Mouse (Mus musculus) heart, embryonic 12.5 days (tissue): ENCODE results near the gene Sacs. TPM values are rescaled to one million over a fixed set of nuclear protein-coding genes. Genes with fewer than 3 reads are reported as not detected.
A peak's percentile ranks its signal among the peaks of the same experiment; 100 is the strongest.

Source experiments
- ATAC-seq: fragments of 200-750 bp; cut with Nextera tagmentation; 2 replicates; pipeline ENCODE4 v1.8.0; 2017; ENCODE audit warnings: moderate TSS enrichment, moderate library complexity; ENCODE audit not compliant: insufficient number of reproducible peaks, low FRiP score
- H3K27ac ChIP-seq: fragments of 300-500 bp; sonication (generic); 2 replicates; pipeline ENCODE4 v1.5.1; 2016; ENCODE audit warnings: mild to moderate bottlenecking, moderate library complexity; ENCODE audit not compliant: poor library complexity, severe bottlenecking
- H3K27me3 ChIP-seq: fragments of 300-500 bp; sonication (generic); replicated peaks from 2 replicates; pipeline ENCODE4 v1.6.1; 2016; ENCODE audit warnings: mild to moderate bottlenecking, moderate library complexity
- H3K36me3 ChIP-seq: fragments of 300-500 bp; sonication (generic); 2 replicates; pipeline ENCODE4 v1.6.1; 2016; ENCODE audit warnings: mild to moderate bottlenecking, moderate library complexity
- H3K4me1 ChIP-seq: fragments of 300-500 bp; sonication (generic); replicated peaks from 2 replicates; pipeline ENCODE4 v1.6.1; 2016; ENCODE audit warnings: mild to moderate bottlenecking
- H3K4me2 ChIP-seq: fragments of 300-500 bp; sonication (generic); 2 replicates; pipeline ENCODE4 v1.6.1; 2016; ENCODE audit warnings: mild to moderate bottlenecking, moderate library complexity
- H3K4me3 ChIP-seq: fragments of 300-500 bp; sonication (generic); 2 replicates; pipeline ENCODE4 v1.5.1; 2016; ENCODE audit warnings: mild to moderate bottlenecking
- H3K9ac ChIP-seq: fragments of 300-500 bp; sonication (generic); 2 replicates; pipeline ENCODE4 v1.6.1; 2016; ENCODE audit warnings: mild to moderate bottlenecking, moderate library complexity
- H3K9me3 ChIP-seq: fragments of 300-500 bp; sonication (generic); replicated peaks from 2 replicates; pipeline ENCODE4 v1.6.1; 2016; ENCODE audit warnings: mild to moderate bottlenecking, moderate library complexity
- WGBS: fragments of 180-500 bp; shearing (Covaris S2); methylation state at CpG from one replicate; pipeline ENCODE4 v1.1.7; 2016; 5-methylcytosine and 5-hydroxymethylcytosine counted together
- polyA plus RNA-seq: library from polyadenylated mRNA; unstranded; fragments of >200 nt; fragmentation: Nextera tagmentation; extraction: Ambion mirVana; gene quantifications from 2 replicates; pipeline ENCODE4 v1.2.1, GENCODE M21; 2016

The Sacs gene
- polyA plus RNA-seq, 1 experiment from 2014 or later = 6.3 TPM

DNA sequence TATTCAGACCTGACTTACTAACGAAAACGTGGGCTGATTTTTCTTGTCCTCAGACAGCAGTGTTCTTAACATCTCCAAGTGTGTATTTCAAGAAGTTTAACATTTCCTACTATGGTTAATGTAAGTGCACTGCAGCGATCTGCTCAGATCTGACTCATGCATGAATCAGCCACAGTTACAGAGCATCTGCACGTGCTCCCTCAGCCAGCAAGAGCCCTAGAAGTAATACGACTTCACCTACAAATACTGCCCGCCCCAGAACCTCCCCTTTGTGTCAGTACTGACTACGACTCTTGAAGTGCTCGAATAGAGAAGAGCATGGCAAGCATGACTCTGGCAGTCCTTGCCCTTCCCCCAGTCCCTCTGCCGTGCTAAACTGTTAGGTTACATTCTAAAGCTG lies 100.5 kb downstream of the Sacs start:
- H3K4me1 ChIP-seq = peaks cover 11% of the 10 kb centered on the region
- WGBS = 57% methylated on average over 9 of the region's 9 CpGs
- no peaks in the 10 kb centered on the region for H3K36me3 ChIP-seq
- no peaks in the 10 kb centered on the region for H3K9me3 ChIP-seq
- H3K9ac ChIP-seq = no peak overlapping the region
- no peak overlapping the region for H3K27ac ChIP-seq
- no peak overlapping the region for H3K4me2 ChIP-seq
- no peaks in the 10 kb centered on the region for H3K27me3 ChIP-seq
- no peak for ATAC-seq
- no peak overlapping the region for H3K4me3 ChIP-seq

DNA sequence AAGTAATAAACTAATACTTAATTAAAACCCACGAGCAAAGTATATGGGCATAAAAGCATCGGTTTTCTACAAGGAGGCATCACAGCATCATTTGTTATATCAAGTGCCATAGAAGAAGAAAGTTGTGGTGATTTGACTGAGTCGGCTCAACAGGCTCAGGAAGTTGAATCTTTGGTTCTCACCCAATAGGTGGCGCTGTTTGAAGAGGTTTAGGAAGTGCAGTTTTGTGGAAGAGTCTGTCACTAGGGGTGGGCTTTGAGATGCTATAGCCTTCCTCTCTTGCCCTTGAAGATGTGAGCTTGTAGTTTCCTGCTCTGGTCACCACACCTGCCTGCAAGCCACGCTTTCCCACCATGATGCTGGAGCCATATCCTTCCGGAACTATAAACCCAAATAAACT lies 104.4 kb downstream of the Sacs start:
- WGBS = 37% methylated on average over 6 of the region's 6 CpGs

DNA sequence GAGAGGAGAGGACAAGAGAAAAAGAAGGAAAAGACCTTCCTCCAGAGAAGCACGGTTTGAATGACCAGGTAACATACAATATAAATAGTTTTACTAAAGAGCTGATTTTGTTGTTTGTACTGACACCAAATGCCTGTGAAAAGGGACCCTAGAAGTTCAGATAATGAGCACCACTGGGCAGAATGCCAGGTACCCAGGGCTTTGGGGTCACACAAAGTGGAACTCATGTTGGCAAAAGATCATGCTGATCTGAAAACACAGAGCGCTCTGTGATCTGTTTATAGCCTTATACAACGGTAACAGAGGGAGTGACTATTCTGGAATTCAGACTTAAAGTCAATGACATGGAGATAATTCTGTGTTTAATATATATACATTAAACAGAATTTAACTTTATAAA lies 108.2 kb downstream of the Sacs start:
- no peak overlapping the region for H3K9ac ChIP-seq
- H3K36me3 ChIP-seq = no peaks in the 10 kb centered on the region
- WGBS = 62% methylated on average over 3 of the region's 3 CpGs
- H3K9me3 ChIP-seq = peaks cover 16% of the 10 kb centered on the region
- no peak overlapping the region for H3K4me3 ChIP-seq
- H3K4me2 ChIP-seq = no peak overlapping the region
- H3K4me1 ChIP-seq = no peaks in the 10 kb centered on the region
- ATAC-seq = no peak
- H3K27me3 ChIP-seq = no peaks in the 10 kb centered on the region
- H3K27ac ChIP-seq = no peak overlapping the region

More for the DNA sequence above, 104.4 kb downstream of the Sacs start:
- Histone ChIP-seq H3K27me3 (no peaks in the 10 kb centered on the region), H3K27ac (no peak overlapping the region), H3K4me3 (no peak overlapping the region), H3K9ac (no peak overlapping the region), H3K4me1 (no peaks in the 10 kb centered on the region), H3K36me3 (no peaks in the 10 kb centered on the region), H3K9me3 (0 out of 2 replicates have a peak, but pooled peaks cover 2% of the 10 kb centered on the region), H3K4me2 (no peak overlapping the region)
- no peak for ATAC-seq

DNA sequence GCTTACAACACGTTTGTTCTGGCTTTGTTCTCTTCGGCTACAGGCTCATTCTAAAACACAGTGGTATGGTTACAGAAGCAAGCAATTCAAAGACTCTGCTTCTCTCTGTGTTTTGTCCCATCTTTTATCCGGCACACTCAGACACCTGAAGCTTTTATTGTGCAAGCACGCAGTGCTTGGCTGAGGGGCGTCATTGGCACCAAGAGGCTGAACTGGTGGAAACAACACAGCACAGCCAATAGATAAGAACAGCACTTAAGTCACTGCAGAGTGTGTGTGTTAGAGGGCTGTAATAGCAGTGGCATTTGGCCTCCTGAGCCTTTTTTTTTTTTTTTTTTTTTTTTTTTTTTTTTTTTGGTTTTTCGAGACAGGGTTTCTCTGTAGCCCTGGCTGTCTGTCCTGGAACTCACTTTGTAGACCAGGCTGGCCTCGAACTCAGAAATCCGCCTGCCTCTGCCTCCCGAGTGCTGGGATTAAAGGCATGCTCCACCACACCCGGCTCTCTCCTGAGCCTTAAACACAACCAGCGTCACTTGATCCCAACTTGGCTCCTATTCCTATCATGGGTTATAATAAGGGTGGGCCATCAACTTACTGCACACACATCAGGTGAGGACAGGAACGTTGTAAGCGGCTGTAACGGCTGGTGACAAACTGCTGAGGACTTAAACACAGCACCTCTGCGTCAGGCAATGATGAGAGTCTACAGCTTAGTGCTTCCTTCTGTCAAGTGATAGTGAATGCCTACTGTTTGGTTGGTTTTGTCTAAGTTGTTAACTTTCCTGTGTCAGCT lies 114.5 kb downstream of the Sacs start:
- no peak overlapping the region for H3K4me2 ChIP-seq
- H3K9me3 ChIP-seq = peaks cover 14% of the 10 kb centered on the region
- no peaks in the 10 kb centered on the region for H3K27me3 ChIP-seq
- H3K9ac ChIP-seq = no peak overlapping the region
- peaks cover 5% of the 10 kb centered on the region; the same call in 1 of the 2 replicates for H3K4me1 ChIP-seq
- no peak overlapping the region for H3K4me3 ChIP-seq
- H3K36me3 ChIP-seq = no peaks in the 10 kb centered on the region
- no peak for ATAC-seq
- 66% methylated on average over 15 of the region's 15 CpGs for WGBS
- no peak overlapping the region for H3K27ac ChIP-seq

DNA sequence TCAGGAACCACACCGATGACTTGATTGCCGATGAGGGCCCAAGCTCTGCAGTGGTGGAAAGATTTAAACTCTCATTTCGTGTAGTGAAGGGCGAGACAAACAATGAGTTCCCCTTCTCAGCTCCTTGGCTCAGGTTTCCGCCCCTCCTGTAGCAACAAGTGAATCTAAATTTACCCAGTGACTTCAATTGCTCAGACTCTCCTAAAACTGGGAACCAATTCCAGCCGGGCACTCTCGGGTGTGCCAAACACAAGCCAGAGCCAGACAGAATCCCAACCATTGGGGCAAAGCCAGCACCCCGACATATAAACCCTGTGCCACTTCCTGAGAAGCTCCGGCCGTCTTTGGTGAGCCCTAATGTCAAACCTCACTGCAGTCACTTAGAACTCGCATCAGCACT lies 120.1 kb downstream of the Sacs start, which contains the start of gene Sgcg:
Sgcg (minus strand) TSS at position 139 of the 400 bp plus-strand sequence.
- Histone ChIP-seq H3K36me3 (no peaks in the 10 kb centered on the region), H3K27me3 (no peaks in the 10 kb centered on the region), H3K4me1 (peaks cover 5% of the 10 kb centered on the region), H3K9ac (no peak within 1 kb of the TSS), H3K4me2 (peak within 1 kb of the TSS; percentile 27; the same call in 1 of the 2 replicates), H3K9me3 (0 out of 2 replicates have a peak, but pooled peaks cover 3% of the 10 kb centered on the region), H3K27ac (peak within 1 kb of the TSS; percentile 46; the same call in 1 of the 2 replicates), H3K4me3 (no peak within 1 kb of the TSS)
- 51% methylated on average over 11 of the region's 11 CpGs for WGBS
- ATAC-seq = no peak

DNA sequence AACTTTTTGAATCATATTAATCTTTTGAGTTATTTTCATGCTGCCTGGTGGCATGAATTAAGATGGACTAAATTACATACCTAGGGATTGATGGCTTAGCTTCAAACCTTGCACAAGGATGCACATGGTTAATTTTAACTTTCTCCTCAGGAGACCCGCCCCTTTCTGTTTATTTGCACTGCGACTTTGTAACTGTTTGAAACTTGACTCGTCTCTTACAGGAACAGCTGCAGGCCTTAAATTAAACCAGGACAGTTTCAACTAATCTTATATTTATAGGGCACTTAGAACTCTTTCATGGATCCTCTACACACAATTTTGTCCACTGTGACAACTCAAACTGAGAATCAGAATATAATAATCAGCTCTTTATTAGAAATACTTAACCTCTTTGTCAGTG lies 120.8 kb downstream of the Sacs start:
- Histone ChIP-seq H3K9ac (no peak overlapping the region), H3K36me3 (no peaks in the 10 kb centered on the region), H3K4me3 (no peak overlapping the region), H3K27ac (no peak overlapping the region), H3K27me3 (no peaks in the 10 kb centered on the region), H3K4me2 (no peak overlapping the region), H3K4me1 (peaks cover 5% of the 10 kb centered on the region), H3K9me3 (0 out of 2 replicates have a peak, but pooled peaks cover 3% of the 10 kb centered on the region)
- ATAC-seq = no peak
- WGBS = 60% methylated on average over 3 of the region's 3 CpGs

DNA sequence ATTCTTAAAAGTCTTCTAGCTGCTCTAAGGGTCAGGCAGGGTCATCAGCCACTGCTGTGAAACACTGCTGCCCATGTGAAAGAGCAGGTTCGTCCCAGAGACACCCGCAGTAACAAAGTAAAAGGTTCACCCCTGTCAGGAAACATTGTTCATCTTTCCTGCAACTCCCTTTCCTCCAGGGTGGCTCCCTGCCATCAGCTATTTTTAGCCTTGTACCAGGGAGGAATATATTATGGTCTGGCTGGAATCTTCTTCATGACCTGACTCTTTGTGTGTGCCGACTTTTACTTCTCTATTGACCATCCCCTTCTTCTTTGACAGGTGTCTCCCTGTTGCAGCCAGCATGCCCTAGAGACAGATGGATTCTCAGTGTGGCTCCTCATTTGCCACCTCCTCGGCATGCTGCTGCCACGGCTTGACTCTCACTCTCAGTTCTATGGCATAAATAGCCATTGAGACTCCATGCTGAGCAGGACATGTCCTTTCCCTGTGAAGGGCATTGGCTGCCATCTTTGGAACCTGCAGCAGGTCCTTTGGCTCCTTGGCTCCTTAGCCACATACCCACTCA lies 129.7 kb downstream of the Sacs start:
- no peak overlapping the region for H3K27ac ChIP-seq
- no peak overlapping the region for H3K4me2 ChIP-seq
- peaks cover 8% of the 10 kb centered on the region for H3K4me1 ChIP-seq
- H3K9ac ChIP-seq = no peak overlapping the region
- H3K9me3 ChIP-seq = no peaks in the 10 kb centered on the region; the same call in 1 of the 2 replicates
- H3K4me3 ChIP-seq = no peak overlapping the region
- WGBS = 53% methylated on average over 5 of the region's 5 CpGs
- ATAC-seq = no peak
- no peaks in the 10 kb centered on the region for H3K36me3 ChIP-seq
- peaks cover 12% of the 10 kb centered on the region for H3K27me3 ChIP-seq

DNA sequence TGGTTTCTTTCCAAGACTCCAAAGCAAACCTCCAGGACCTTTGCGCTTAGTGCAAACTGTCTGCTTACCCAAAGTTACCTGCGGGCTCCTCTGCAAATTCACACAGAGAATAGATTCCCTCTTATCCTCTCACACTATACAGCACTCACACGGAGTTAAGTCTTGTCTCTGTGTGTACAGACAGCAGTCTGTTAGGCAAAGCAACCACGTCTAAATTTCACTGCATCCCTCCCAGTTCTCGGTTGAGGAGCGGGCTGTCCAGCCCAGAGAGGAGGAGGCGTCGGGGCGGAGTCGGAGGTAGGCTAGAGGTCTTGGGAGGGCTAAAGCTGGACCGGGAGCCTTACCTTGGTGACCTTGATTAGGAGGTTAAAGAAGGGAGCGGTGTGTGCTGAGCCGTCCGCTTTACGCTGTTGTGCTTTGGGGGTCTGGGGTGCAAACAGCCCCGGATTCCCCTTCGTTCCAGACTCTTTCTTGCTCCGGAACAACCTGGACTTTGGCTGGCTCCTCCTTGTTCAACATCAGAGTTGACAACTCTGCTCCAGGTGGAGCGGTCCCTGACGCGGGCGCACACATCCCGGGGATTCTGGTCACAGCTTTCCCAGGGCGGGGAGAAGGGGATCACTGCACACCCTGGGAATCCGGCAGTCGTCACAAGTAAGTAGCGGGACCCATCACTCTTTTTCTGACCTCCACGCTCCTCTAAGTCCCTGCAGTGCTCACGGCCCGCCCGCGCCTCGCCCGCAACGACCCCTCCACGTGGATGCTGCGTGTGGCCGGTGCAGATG lies 136.3 kb downstream of the Sacs start:
- Histone ChIP-seq H3K9ac (peak overlapping the region; percentile 29; the same call in 1 of the 2 replicates), H3K27ac (no peak overlapping the region), H3K4me3 (peak overlapping the region; percentile 33), H3K9me3 (no peaks in the 10 kb centered on the region), H3K4me1 (peaks cover 5% of the 10 kb centered on the region; the same call in 1 of the 2 replicates), H3K4me2 (peak overlapping the region; percentile 65), H3K27me3 (peaks cover 49% of the 10 kb centered on the region), H3K36me3 (no peaks in the 10 kb centered on the region)
- ATAC-seq = 0 out of 2 replicates have a peak, but pooled peaks have one; percentile 15
- WGBS = 7% methylated on average over 38 of the region's 38 CpGs

DNA sequence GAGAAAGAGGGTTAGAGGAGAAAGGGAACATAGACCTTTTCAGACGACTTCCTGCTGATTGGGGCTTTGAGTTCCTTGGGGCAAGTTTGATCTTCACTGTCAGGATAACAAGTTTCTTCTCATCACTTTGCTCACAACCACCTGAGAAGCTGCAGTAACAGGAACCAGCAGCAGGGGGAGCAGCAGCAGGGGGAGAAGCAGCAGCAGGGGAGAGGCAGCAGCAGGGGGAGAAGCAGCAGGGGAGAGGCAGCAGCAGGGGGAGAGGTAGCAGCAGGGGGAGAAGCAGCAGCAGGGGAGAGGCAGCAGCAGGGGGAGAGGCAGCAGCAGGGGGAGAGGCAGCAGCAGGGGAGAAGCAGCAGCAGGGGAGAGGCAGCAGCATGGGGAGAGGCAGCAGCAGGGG lies 139.0 kb downstream of the Sacs start:
- WGBS = 34% methylated on average over 1 of the region's 1 CpGs
- Histone ChIP-seq H3K9me3 (no peaks in the 10 kb centered on the region), H3K4me2 (no peak overlapping the region), H3K4me1 (peaks cover 5% of the 10 kb centered on the region; the same call in 1 of the 2 replicates), H3K27ac (no peak overlapping the region), H3K36me3 (no peaks in the 10 kb centered on the region), H3K4me3 (no peak overlapping the region), H3K27me3 (peaks cover 43% of the 10 kb centered on the region), H3K9ac (no peak overlapping the region)
- no peak for ATAC-seq

DNA sequence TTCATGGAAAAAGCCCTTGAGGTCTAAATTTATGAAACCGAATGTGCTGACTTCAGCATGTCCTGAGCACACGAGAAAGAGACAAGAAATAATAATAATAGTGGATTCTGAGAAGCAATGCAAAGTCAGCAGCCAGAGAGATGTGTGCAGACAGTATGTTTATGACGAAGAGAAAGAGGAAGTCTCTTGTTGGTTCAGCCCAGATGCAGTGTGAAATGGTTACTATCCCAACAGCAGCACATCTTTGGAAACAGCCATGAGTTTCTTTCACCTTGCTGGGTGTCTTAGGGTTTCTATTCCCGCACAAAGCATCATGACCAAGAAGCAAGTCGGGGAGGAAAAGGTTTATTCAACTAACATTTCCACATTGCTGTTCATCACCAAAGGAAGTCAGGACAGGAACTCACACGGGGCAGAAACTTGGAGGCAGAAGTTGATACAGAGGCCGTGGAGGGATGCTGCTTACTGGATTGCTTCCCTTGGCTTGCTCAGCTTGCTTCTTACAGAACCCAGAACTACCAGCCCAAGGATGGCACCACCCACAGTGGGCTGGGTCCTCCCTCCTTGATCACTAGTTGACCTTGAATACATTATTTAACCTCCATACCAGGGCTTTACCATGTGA lies 140.5 kb downstream of the Sacs start:
- Histone ChIP-seq H3K9me3 (no peaks in the 10 kb centered on the region), H3K36me3 (no peaks in the 10 kb centered on the region), H3K4me2 (no peak overlapping the region), H3K27ac (no peak overlapping the region), H3K4me1 (peaks cover 5% of the 10 kb centered on the region; the same call in 1 of the 2 replicates), H3K9ac (no peak overlapping the region), H3K4me3 (no peak overlapping the region), H3K27me3 (peaks cover 32% of the 10 kb centered on the region)
- 76% methylated on average over 7 of the region's 7 CpGs for WGBS
- no peak for ATAC-seq
